Mouse (Mus musculus) macrophage (primary cell): ENCODE results near the gene Tubg2. TPM values are rescaled to one million over a fixed set of nuclear protein-coding genes. Genes with fewer than 3 reads are reported as not detected.

Experiments
- H3K27ac ChIP-seq: fragments of 350-480 bp; formaldehyde crosslinking; 2 replicates; pipeline ENCODE4 v1.9.0; 2021
- H3K36me3 ChIP-seq: fragments of 350-480 bp; formaldehyde crosslinking; 2 replicates; pipeline ENCODE4 v1.9.0; 2021; ENCODE audit errors: inconsistent target
- H3K4me3 ChIP-seq: fragments of 350-480 bp; formaldehyde crosslinking; 2 replicates; pipeline ENCODE4 v1.9.0; 2021; ENCODE audit errors: inconsistent target
- H3K79me2 ChIP-seq: fragments of 350-480 bp; formaldehyde crosslinking; 2 replicates; pipeline ENCODE4 v1.9.0; 2021; ENCODE audit errors: inconsistent target
- WGBS: methylation state at CpG from one replicate; pipeline ENCODE4 v1.1.7; 2026; ENCODE audit warnings: inconsistent platforms; ENCODE audit not compliant: missing documents; 5-methylcytosine and 5-hydroxymethylcytosine counted together
- polyA plus RNA-seq: library from polyadenylated mRNA; stranded (reverse); fragments of 250-400 nt; gene quantifications from 3 replicates; pipeline ENCODE4 v1.2.4, GENCODE M21; 2018; ENCODE audit warnings: inconsistent platforms

The Tubg2 gene
- polyA plus RNA-seq, 1 experiment from 2014 or later: 0.13 TPM

DNA sequence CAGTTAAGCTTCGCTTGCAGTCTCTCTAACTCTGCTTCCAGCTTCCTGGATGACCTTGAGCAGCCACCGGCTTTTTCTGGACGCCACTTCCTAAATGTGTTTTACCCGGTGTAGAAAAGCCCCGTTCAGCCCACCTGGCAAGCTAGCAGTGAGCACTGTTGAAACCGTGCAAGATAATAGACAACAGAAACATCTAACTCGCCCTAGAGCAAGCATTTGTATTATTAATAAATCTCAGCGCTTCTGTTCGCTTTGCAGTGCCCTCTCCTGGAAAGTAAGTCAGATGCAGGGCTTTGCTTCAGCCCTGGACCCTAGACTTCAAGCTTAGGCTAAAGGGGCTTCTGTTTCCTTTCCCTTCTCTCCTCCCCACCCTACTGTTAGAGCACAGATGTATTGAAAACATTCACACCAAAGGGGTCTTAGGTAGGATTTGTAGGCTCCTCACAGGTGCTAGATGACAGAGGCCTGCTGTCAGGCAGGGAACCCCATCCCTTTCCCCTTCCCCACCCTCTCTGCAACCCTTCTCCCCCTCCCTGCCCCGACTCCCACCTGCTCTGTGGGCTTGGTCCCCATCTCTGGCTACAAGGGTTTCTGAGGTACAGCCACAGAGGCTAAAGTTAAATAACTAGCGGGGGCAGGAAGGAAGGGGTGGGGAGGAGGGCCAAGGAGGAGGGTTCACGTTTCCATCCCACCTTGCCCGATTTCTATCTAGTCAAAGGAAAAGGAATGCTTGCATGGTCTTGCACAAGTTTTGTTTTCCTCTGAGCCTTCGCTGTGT lies 19.3 kb downstream of the Tubg2 start, which contains the start of gene Ccr10:
Gene Ccr10, minus strand, starts transcription at position 593 of the 778 bp plus-strand sequence.
- Histone ChIP-seq H3K27ac (peak within 1 kb of the TSS; percentile 37), H3K79me2 (no peaks in the 10 kb centered on the region; the same call in 1 of the 2 replicates), H3K4me3 (peak within 1 kb of the TSS; percentile 22), H3K36me3 (no peaks in the 10 kb centered on the region)
- 25% methylated on average over 12 of the region's 14 CpGs for WGBS

DNA sequence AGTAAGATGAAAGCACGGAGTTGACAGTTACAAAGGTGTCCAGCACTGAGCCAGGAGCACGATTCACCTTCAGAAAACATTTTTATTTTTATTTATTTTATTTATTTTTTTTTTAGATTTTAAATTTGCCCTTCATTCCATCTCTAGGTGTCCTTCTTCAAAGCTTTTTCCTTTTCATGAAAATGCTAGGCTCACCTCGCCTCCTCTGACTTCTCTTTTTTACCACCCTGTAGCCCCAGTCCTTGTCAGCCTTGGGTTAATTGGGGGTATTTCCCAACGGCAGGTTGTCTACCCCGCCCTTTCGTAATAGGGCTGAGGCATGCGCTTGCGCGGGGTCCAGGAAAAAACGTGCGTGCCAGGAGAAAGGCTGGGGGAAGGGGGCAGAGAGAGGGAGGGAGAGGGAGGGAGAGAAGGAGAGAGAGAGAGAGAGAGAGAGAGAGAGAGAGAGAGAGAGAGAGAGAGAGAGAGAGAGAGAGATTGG lies 20.0 kb downstream of the Tubg2 start:
- WGBS: 9% methylated on average over 6 of the region's 11 CpGs
- no peak overlapping the region for H3K4me3 ChIP-seq
- no peak overlapping the region for H3K27ac ChIP-seq
- no peaks in the 10 kb centered on the region; the same call in 1 of the 2 replicates for H3K79me2 ChIP-seq
- no peaks in the 10 kb centered on the region for H3K36me3 ChIP-seq

DNA sequence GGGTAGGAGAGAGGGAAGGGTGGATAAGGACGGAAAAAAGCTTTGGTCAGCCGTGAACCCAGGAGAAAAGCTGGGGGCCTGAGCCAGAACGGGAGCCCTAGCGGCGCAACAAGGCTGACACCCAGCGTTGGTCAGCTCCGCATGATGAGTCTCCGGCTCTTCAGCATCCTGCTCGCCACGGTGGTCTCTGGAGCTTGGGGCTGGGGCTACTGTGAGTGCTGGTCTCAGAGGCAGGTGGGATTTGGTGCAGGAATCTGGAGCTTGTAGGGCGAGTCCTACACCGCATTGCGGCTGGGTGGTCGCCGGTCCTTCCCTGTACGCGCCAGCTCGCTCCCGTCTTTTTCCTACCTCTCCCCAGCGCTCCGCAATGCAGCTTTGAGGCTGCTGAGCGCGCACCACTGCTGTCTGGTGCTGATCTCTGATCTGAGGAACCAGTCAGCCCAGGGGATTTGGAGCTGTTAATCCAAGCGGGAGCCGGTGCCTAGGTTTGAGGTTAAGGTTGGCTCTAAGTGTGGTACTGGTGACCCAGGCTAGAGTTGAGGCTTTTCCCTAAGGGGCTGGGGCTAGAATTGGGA lies 20.5 kb downstream of the Tubg2 start:
- 6% methylated on average over 25 of the region's 25 CpGs for WGBS
- no peaks in the 10 kb centered on the region for H3K36me3 ChIP-seq
- H3K79me2 ChIP-seq: no peaks in the 10 kb centered on the region
- H3K27ac ChIP-seq: no peak overlapping the region
- no peak overlapping the region for H3K4me3 ChIP-seq

DNA sequence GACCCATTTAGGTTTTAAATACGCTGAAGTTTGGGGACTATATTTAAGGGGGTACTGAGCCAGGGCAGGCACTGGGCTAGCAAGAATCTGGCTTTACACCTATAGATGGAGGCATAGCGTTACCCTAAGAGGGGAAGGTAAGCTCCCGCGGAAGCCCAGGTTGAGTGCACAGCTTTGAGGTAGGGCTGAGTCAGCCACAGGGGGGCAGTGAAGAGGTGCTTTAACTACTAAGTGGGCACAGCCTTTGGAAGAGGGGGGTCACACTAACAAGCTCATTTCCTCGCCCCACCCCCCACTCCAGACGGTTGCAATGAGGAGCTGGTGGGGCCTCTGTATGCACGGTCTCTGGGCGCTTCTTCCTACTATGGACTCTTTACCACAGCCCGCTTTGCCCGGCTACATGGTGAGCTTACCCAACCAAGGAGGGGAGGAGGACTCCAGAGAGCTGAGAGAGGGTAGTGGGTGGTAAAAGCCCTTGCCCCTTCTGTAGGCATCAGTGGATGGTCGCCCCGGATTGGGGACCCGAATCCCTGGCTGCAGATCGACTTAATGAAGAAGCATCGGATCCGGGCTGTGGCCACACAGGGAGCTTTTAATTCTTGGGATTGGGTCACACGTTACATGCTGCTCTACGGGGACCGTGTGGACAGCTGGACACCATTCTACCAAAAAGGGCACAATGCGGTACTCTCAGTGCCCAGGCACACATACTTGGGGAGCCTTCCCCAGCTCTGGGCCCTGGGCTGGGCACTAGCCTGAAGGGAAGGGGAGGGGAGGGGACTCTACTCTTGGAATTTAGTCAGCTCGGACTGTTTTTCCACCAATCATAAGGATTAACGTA lies 21.4 kb downstream of the Tubg2 start:
- WGBS: 51% methylated on average over 22 of the region's 22 CpGs
- no peak overlapping the region for H3K27ac ChIP-seq
- H3K4me3 ChIP-seq: no peak overlapping the region
- H3K79me2 ChIP-seq: no peaks in the 10 kb centered on the region
- no peaks in the 10 kb centered on the region for H3K36me3 ChIP-seq

DNA sequence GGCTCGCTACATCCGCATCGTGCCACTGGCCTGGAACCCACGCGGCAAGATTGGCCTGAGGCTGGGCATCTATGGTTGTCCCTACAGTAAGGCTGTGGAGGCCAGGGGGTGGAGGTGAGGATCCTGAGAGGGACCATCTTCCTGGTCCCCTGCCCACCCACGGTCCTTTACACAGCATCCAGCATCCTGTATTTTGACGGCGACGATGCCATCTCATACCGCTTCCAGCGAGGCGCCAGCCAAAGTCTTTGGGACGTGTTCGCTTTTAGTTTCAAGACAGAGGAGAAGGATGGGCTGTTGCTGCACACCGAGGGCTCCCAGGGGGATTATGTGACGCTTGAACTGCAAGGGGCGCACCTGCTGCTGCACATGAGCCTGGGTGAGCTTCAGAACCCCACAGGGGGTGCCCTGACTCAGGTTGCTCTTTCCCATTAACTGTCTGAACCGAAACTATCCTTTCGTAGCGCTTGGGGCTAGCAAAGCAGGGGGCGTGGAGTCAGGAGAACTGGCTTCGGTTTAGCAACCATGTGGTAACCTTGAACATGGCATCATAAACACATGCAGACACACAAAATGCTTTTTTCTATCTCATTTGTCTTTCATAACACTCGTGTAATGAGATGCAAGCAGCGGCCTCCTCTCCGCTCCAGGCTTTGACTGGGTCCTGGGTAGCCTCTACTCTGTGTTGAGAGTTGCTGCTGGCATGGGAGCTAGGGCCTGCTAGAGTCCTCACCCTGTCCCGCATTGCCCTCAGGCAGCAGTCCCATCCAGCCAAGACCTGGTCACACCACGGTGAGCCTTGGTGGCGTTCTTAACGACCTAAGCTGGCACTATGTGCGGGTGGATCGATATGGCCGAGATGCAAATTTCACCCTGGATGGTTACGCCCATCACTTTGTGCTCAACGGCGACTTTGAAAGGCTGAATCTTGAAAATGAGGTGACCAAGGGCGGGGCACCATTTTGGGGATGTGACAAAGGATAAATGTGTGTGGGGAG lies 22.7 kb downstream of the Tubg2 start:
- H3K4me3 ChIP-seq: no peak overlapping the region
- no peaks in the 10 kb centered on the region for H3K36me3 ChIP-seq
- H3K79me2 ChIP-seq: no peaks in the 10 kb centered on the region
- no peak overlapping the region for H3K27ac ChIP-seq
- WGBS: 77% methylated on average over 36 of the region's 36 CpGs

DNA sequence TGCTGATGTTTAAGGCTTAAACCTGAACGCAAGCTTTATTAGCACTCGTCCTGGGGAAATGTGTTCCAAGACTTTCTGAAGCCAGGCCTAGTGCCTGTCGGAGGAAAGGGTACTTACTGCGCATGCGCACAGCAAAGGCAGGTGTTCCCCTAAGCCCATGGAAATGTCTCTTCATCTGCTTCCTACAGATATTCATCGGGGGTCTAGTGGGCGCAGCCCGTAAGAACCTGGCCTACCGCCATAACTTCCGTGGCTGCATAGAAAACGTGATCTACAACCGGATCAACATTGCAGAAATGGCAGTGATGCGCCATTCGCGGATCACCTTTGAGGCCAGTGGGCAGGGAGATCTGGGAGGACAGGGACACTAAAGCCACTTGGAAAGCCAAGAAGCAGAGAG lies 23.6 kb downstream of the Tubg2 start:
- 95% methylated on average over 15 of the region's 15 CpGs for WGBS
- H3K4me3 ChIP-seq: no peak overlapping the region
- H3K79me2 ChIP-seq: no peaks in the 10 kb centered on the region
- H3K36me3 ChIP-seq: no peaks in the 10 kb centered on the region
- H3K27ac ChIP-seq: no peak overlapping the region

DNA sequence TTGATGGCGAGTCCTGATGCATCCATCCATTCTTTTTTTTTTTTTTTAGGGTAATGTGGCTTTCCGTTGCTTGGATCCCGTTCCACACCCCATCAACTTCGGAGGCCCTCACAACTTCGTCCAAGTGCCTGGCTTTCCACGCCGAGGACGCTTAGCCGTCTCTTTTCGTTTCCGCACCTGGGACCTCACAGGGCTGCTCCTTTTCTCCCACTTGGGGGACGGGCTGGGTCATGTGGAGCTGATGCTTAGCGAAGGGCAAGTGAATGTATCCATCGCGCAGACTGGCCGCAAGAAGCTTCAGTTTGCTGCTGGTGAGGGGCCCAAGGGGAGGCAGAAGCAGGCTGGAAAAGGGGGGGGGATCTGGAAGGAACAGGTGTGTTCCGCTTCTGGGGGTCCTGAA lies 24.6 kb downstream of the Tubg2 start:
- no peaks in the 10 kb centered on the region for H3K36me3 ChIP-seq

DNA sequence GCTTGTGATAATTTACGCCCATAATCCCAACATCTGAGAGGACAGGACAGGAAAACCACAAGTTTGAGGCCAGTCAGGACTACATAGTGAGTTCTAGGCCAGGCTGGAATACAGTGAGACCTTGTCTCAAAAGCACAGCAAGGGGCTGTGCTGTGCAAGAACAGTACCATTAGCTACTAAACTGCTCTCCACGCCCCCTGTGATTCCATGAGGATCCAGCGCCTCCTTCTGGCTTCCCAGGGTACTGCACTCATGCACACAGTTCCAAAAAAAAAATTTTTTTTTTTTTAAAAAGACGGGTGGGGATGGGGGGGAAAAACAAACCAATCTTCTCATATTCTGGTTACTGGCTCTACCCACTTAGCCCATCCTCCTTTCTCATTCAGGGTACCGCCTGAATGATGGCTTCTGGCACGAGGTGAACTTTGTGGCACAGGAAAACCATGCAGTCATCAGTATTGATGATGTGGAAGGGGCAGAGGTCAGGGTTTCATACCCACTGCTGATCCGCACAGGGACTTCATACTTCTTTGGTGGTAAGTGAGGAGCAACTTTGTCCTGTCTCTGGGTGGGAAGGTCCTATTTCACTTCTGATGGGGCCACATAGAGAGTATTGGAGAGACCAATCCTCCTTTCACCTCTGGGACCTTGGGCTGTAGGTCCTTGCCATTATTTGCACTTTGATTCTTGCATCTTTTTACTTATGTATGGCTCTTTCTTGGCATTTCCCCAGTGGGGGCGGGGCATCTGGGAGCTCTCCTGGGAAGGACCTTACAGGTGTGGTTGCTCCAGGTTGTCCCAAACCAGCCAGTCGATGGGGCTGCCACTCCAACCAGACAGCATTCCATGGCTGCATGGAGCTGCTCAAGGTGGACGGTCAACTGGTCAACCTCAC lies 25.4 kb downstream of the Tubg2 start:
- H3K36me3 ChIP-seq: no peaks in the 10 kb centered on the region
- H3K79me2 ChIP-seq: no peaks in the 10 kb centered on the region
- WGBS: 41% methylated on average over 10 of the region's 10 CpGs
- H3K4me3 ChIP-seq: no peak overlapping the region
- H3K27ac ChIP-seq: no peak overlapping the region

More for the DNA sequence above, 24.6 kb downstream of the Tubg2 start:
- Histone ChIP-seq H3K27ac (no peak overlapping the region), H3K4me3 (no peak overlapping the region), H3K79me2 (no peaks in the 10 kb centered on the region)
- WGBS: 89% methylated on average over 16 of the region's 17 CpGs

DNA sequence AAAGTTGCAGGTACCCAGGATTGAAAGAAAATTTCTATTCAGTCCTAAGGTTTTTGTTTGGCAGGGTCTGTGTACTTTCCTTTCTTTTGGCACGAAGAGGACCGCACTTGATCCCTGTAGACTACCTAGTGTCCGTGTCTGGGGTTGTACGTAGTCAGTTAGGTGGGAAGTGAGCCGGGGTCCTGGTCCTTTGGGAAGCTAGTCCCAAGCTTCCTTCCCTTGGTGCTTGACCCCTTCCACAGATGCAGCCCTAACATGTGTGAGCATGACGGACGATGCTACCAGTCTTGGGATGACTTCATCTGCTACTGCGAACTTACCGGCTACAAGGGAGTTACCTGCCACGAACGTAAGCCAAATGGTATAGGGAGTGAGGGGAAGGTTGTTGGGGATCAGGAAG lies 26.3 kb downstream of the Tubg2 start:
- WGBS: 95% methylated on average over 11 of the region's 11 CpGs
- Histone ChIP-seq H3K79me2 (no peaks in the 10 kb centered on the region), H3K4me3 (no peak overlapping the region), H3K36me3 (no peaks in the 10 kb centered on the region), H3K27ac (no peak overlapping the region)

DNA sequence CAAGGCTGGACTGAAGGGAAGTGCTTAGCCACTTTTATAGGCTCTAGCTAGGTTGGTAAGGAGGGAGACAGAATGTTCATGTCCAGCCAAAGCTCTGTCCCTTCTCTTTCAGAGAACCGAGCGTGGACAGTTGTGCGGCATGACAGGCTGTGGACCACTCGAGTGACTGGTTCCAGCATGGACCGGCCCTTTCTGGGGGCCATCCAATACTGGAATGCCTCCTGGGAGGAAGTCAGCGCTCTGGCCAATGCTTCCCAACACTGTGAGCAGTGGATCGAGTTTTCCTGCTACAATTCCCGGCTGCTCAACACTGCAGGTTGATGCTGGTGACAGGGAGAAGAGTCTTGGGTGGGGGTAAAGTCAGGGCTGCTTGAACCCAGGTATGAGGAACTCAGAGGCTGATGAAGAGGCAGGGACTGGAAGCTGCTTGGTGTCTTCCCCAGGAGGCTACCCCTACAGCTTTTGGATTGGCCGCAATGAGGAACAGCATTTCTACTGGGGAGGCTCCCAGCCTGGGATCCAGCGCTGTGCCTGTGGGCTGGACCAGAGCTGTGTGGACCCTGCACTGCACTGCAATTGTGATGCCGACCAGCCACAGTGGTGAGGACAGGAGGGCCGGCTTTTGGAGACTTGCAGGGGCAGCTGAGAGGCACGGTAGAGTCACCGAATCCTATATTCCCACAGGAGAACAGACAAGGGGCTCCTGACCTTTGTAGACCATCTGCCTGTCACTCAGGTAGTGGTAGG lies 27.2 kb downstream of the Tubg2 start:
- no peaks in the 10 kb centered on the region for H3K79me2 ChIP-seq
- 87% methylated on average over 14 of the region's 14 CpGs for WGBS
- no peak overlapping the region for H3K27ac ChIP-seq
- H3K4me3 ChIP-seq: no peak overlapping the region
- H3K36me3 ChIP-seq: no peaks in the 10 kb centered on the region

DNA sequence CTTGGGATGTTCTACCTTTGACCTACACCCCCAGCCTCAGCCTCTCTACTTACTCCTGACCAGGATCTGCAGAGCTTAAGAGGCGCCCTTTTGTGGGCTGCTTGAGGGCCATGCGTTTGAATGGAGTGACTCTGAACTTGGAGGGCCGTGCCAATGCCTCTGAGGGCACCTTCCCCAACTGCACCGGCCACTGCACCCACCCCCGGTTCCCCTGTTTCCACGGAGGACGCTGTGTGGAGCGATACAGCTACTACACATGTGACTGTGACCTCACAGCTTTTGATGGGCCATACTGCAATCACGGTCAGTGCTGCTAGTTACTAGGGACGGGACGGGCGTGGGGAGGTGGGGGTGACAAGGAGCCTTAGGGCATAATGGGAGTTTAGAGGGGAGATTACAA lies 29.3 kb downstream of the Tubg2 start:
- Histone ChIP-seq H3K36me3 (no peaks in the 10 kb centered on the region; the same call in 1 of the 2 replicates), H3K79me2 (no peaks in the 10 kb centered on the region), H3K4me3 (no peak overlapping the region), H3K27ac (no peak overlapping the region)
- 91% methylated on average over 10 of the region's 12 CpGs for WGBS

DNA sequence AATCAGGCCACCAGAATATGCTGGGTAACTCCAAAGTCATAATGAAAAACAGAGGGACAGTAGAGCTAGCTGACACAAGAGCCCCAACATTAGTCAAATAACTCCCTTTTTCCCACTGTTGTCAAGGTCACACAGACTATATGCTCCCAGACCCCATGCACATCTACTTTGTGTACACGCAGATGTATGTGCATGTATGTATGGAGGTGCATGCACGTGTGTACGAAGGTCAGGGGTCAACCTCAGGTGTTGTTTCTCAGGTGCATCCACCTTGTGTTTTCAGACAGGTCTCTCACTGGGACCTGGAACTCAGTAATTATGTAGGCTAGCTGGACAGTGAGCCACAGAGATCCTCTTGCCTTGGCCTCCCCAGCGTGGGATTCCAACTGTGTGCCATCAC lies 29.7 kb downstream of the Tubg2 start:
- WGBS: 100% methylated on average over 4 of the region's 4 CpGs
- Histone ChIP-seq H3K36me3 (no peaks in the 10 kb centered on the region; the same call in 1 of the 2 replicates), H3K27ac (no peak overlapping the region), H3K79me2 (no peaks in the 10 kb centered on the region), H3K4me3 (no peak overlapping the region)
